Mouse (Mus musculus): ENCODE results near the gene Cep295nl. TPM values are rescaled to one million over a fixed set of nuclear protein-coding genes. Genes with fewer than 3 reads are reported as not detected.

Gene Cep295nl
- polyA plus RNA-seq, 1 experiment = 0.60 TPM

- H3K4me3 ChIP-seq = no peak overlapping the region
- H3ac ChIP-seq (ENCODE audit: control insufficient read depth, insufficient read length) = no peak overlapping the region
- peak overlapping the region; percentile 88 for H3K4me2 ChIP-seq (ENCODE audit: low read depth)
- no peaks in the 10 kb centered on the region for H3K27me3 ChIP-seq (ENCODE audit: control insufficient read depth, insufficient read depth, insufficient read length)
- TF ChIP-seq REST (IDR thresholded peaks at IDR 0.05; ENCODE audit: insufficient read depth, insufficient read length) (no peak), E2F4 (IDR thresholded peaks at IDR 0.05; ENCODE audit: insufficient read depth) (no peak), SRF (IDR thresholded peaks at IDR 0.05; ENCODE audit: control insufficient read depth, insufficient read length, low read depth) (no peak), POLR2AphosphoS2 (IDR thresholded peaks at IDR 0.05; ENCODE audit: insufficient read length, low read depth) (no peak), TCF12 (IDR thresholded peaks at IDR 0.05; ENCODE audit: insufficient read depth, poor library complexity, severe bottlenecking) (no peak), TCF3 (IDR thresholded peaks at IDR 0.05; ENCODE audit: insufficient read length, low read depth) (no peak), CEBPB (IDR thresholded peaks at IDR 0.05; ENCODE audit: insufficient read depth, poor library complexity, severe bottlenecking) (no peak), MYOD1 (IDR thresholded peaks at IDR 0.05; ENCODE audit: control insufficient read depth in 1 of 3, insufficient read length in 2 of 3, low read depth in 2 of 3) (no peak), USF1 (IDR thresholded peaks at IDR 0.05; ENCODE audit: low read depth) (no peak), MAX (IDR thresholded peaks at IDR 0.05; ENCODE audit: low read depth) (no peak), POLR2A (IDR thresholded peaks at IDR 0.05; ENCODE audit: insufficient read length, low read depth) (no peak), MYOG (IDR thresholded peaks at IDR 0.05; ENCODE audit: control insufficient read depth in 1 of 3, insufficient read depth in 1 of 3, insufficient read length in 2 of 3, low read depth in 2 of 3) (no peak)
- no peaks in the 10 kb centered on the region for H3K36me3 ChIP-seq (ENCODE audit: control insufficient read depth, insufficient read depth)
- H3K79me2 ChIP-seq (ENCODE audit: control insufficient read depth, insufficient read depth) = no peaks in the 10 kb centered on the region
Observed at GRCm38 (mm10) chr11:118364021-118364420, 21.7 kb upstream of the Cep295nl start.

GRCm38 (mm10) chr11:118362971-118363518, 20.7 kb upstream of the Cep295nl start:
- no peak for TF ChIP-seq MAX (IDR thresholded peaks at IDR 0.05; ENCODE audit: low read depth)
- TF ChIP-seq MYOD1 (IDR thresholded peaks at IDR 0.05; ENCODE audit: control insufficient read depth in 1 of 3, insufficient read length in 2 of 3, low read depth in 2 of 3) = peak in 1 of 3 experiments; percentile 7
- TF ChIP-seq CEBPB (IDR thresholded peaks at IDR 0.05; ENCODE audit: insufficient read depth, poor library complexity, severe bottlenecking) = no peak
- TF ChIP-seq SRF (IDR thresholded peaks at IDR 0.05; ENCODE audit: control insufficient read depth, insufficient read length, low read depth) = no peak
- TF ChIP-seq E2F4 (IDR thresholded peaks at IDR 0.05; ENCODE audit: insufficient read depth) = no peak
- no peak for TF ChIP-seq REST (IDR thresholded peaks at IDR 0.05; ENCODE audit: insufficient read depth, insufficient read length)
- peak; percentile 66 for TF ChIP-seq POLR2A (IDR thresholded peaks at IDR 0.05; ENCODE audit: insufficient read length, low read depth)
- TF ChIP-seq TCF3 (IDR thresholded peaks at IDR 0.05; ENCODE audit: insufficient read length, low read depth) = no peak
- TF ChIP-seq USF1 (IDR thresholded peaks at IDR 0.05; ENCODE audit: low read depth) = peak; percentile 72
- TF ChIP-seq TCF12 (IDR thresholded peaks at IDR 0.05; ENCODE audit: insufficient read depth, poor library complexity, severe bottlenecking) = no peak
- TF ChIP-seq MYOG (IDR thresholded peaks at IDR 0.05; ENCODE audit: control insufficient read depth in 1 of 3, insufficient read depth in 1 of 3, insufficient read length in 2 of 3, low read depth in 2 of 3) = peak in 1 of 3 experiments; percentile 36
- TF ChIP-seq POLR2AphosphoS2 (IDR thresholded peaks at IDR 0.05; ENCODE audit: insufficient read length, low read depth) = peak; percentile 14
- Histone ChIP-seq H3K4me2 (ENCODE audit: low read depth) (peak overlapping the region; percentile 88), H3K27me3 (ENCODE audit: control insufficient read depth, insufficient read depth, insufficient read length) (no peaks in the 10 kb centered on the region), H3K4me3 (no peak overlapping the region), H3K36me3 (ENCODE audit: control insufficient read depth, insufficient read depth) (no peaks in the 10 kb centered on the region), H3K79me2 (ENCODE audit: control insufficient read depth, insufficient read depth) (no peaks in the 10 kb centered on the region), H3ac (ENCODE audit: control insufficient read depth, insufficient read length) (no peak overlapping the region)

GRCm38 (mm10) chr11:118362501-118362900, 20.2 kb upstream of the Cep295nl start:
- H3K4me3 ChIP-seq = no peak overlapping the region
- no peaks in the 10 kb centered on the region for H3K27me3 ChIP-seq (ENCODE audit: control insufficient read depth, insufficient read depth, insufficient read length)
- peak overlapping the region; percentile 88 for H3K4me2 ChIP-seq (ENCODE audit: low read depth)
- no peaks in the 10 kb centered on the region for H3K36me3 ChIP-seq (ENCODE audit: control insufficient read depth, insufficient read depth)
- H3K79me2 ChIP-seq (ENCODE audit: control insufficient read depth, insufficient read depth) = no peaks in the 10 kb centered on the region
- no peak overlapping the region for H3ac ChIP-seq (ENCODE audit: control insufficient read depth, insufficient read length)
- TF ChIP-seq MAX (IDR thresholded peaks at IDR 0.05; ENCODE audit: low read depth) (no peak), POLR2AphosphoS2 (IDR thresholded peaks at IDR 0.05; ENCODE audit: insufficient read length, low read depth) (no peak), MYOG (IDR thresholded peaks at IDR 0.05; ENCODE audit: control insufficient read depth in 1 of 3, insufficient read depth in 1 of 3, insufficient read length in 2 of 3, low read depth in 2 of 3) (no peak), TCF3 (IDR thresholded peaks at IDR 0.05; ENCODE audit: insufficient read length, low read depth) (no peak), POLR2A (IDR thresholded peaks at IDR 0.05; ENCODE audit: insufficient read length, low read depth) (no peak), E2F4 (IDR thresholded peaks at IDR 0.05; ENCODE audit: insufficient read depth) (no peak), USF1 (IDR thresholded peaks at IDR 0.05; ENCODE audit: low read depth) (no peak), TCF12 (IDR thresholded peaks at IDR 0.05; ENCODE audit: insufficient read depth, poor library complexity, severe bottlenecking) (no peak), MYOD1 (IDR thresholded peaks at IDR 0.05; ENCODE audit: control insufficient read depth in 1 of 3, insufficient read length in 2 of 3, low read depth in 2 of 3) (no peak)

GRCm38 (mm10) chr11:118360907-118361341, 18.6 kb upstream of the Cep295nl start:
- Histone ChIP-seq H3K27me3 (ENCODE audit: control insufficient read depth, insufficient read depth, insufficient read length) (no peaks in the 10 kb centered on the region), H3ac (ENCODE audit: control insufficient read depth, insufficient read length) (no peak overlapping the region), H3K4me3 (no peak overlapping the region), H3K4me2 (ENCODE audit: low read depth) (peak overlapping the region; percentile 44), H3K36me3 (ENCODE audit: control insufficient read depth, insufficient read depth) (no peaks in the 10 kb centered on the region), H3K79me2 (ENCODE audit: control insufficient read depth, insufficient read depth) (no peaks in the 10 kb centered on the region)
- TF ChIP-seq E2F4 (IDR thresholded peaks at IDR 0.05; ENCODE audit: insufficient read depth) = no peak
- TF ChIP-seq MYOD1 (IDR thresholded peaks at IDR 0.05; ENCODE audit: control insufficient read depth in 1 of 3, insufficient read length in 2 of 3, low read depth in 2 of 3) = no peak
- TF ChIP-seq TCF12 (IDR thresholded peaks at IDR 0.05; ENCODE audit: insufficient read depth, poor library complexity, severe bottlenecking) = no peak
- TF ChIP-seq CEBPB (IDR thresholded peaks at IDR 0.05; ENCODE audit: insufficient read depth, poor library complexity, severe bottlenecking) = no peak

DNA sequence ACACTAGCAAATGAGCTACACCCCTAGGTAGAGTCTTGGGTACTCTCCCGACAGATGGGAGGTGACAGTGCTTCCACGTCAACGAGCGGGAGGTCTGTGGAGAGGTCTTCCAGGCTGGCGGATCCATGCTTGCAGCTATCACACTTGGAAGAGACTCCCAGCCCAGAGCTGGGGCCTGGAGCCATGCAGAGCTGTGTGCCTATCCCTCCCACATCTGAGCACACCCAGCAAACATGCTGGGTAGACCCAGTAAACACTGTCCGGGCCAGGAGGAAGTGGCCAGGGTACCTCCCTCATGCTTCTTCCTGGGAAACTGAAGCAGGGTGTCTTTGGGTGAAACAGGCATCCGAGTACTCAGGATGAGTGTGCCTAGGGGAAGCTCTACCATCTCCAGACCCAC, 18.2 kb upstream of the Cep295nl start:
- no peak for TF ChIP-seq REST (IDR thresholded peaks at IDR 0.05; ENCODE audit: insufficient read depth, insufficient read length)
- TF ChIP-seq MYOD1 (IDR thresholded peaks at IDR 0.05; ENCODE audit: control insufficient read depth in 1 of 3, insufficient read length in 2 of 3, low read depth in 2 of 3) = no peak
- no peak for TF ChIP-seq POLR2AphosphoS2 (IDR thresholded peaks at IDR 0.05; ENCODE audit: insufficient read length, low read depth)
- TF ChIP-seq MAX (IDR thresholded peaks at IDR 0.05; ENCODE audit: low read depth) = no peak
- TF ChIP-seq TCF3 (IDR thresholded peaks at IDR 0.05; ENCODE audit: insufficient read length, low read depth) = no peak
- TF ChIP-seq POLR2A (IDR thresholded peaks at IDR 0.05; ENCODE audit: insufficient read length, low read depth) = no peak
- no peak for TF ChIP-seq SRF (IDR thresholded peaks at IDR 0.05; ENCODE audit: control insufficient read depth, insufficient read length, low read depth)
- no peak for TF ChIP-seq CEBPB (IDR thresholded peaks at IDR 0.05; ENCODE audit: insufficient read depth, poor library complexity, severe bottlenecking)
- no peak for TF ChIP-seq E2F4 (IDR thresholded peaks at IDR 0.05; ENCODE audit: insufficient read depth)
- no peak for TF ChIP-seq USF1 (IDR thresholded peaks at IDR 0.05; ENCODE audit: low read depth)

More for the DNA sequence above, 18.2 kb upstream of the Cep295nl start:
- H3K4me3 ChIP-seq = no peak overlapping the region
- H3K4me2 ChIP-seq (ENCODE audit: low read depth) = peak overlapping the region; percentile 44
- no peak overlapping the region for H3ac ChIP-seq (ENCODE audit: control insufficient read depth, insufficient read length)
- no peaks in the 10 kb centered on the region for H3K36me3 ChIP-seq (ENCODE audit: control insufficient read depth, insufficient read depth)
- no peaks in the 10 kb centered on the region for H3K27me3 ChIP-seq (ENCODE audit: control insufficient read depth, insufficient read depth, insufficient read length)
- peaks cover 3% of the 10 kb centered on the region for H3K79me2 ChIP-seq (ENCODE audit: control insufficient read depth, insufficient read depth)

Data from myocyte (in vitro differentiated cells).